Mouse (Mus musculus): ENCODE measurements at regions not wholly inside any gene's neighbourhood (a gene's known extent, or its start where the extent isn't known, plus 50 kb on each side); places are given as distances from the start of the nearest gene placed in this dataset.

DNA sequence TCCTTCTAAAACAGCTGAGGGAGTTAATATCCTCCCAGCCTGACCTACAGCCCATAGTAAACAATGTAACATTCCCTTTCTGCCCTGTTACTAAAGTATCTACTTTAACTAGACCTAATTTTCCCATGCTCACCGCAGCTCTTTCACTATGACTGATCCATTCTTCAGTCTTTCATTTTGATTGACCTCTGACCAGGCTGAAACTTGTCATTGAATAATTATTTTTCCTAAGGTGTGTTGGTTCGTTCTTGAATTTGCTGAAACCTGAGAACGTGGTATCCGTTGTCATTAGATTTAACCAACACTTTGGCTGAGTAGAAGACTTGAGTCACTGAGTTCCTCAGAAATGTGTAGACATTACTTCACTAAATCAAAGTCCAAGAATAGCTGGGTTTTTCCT is 168.7 kb downstream of the Sptssa start:
- Histone ChIP-seq H3K27ac (ENCODE audit: control insufficient read depth, insufficient read depth, low read depth, low read length, poor library complexity) (no peak overlapping the region), H3K4me3 (replicated peaks; ENCODE audit: control insufficient read depth, low read depth, low read length) (no peak overlapping the region), H3K4me1 (ENCODE audit: control insufficient read depth, insufficient read depth, low read length) (no peaks in the 10 kb centered on the region)
- 82% methylated on average over 4 of the region's 4 CpGs for WGBS
- no peak for TF ChIP-seq CTCF (IDR thresholded peaks at IDR 0.05; ENCODE audit: control insufficient read depth, insufficient read depth, low read length)
- TF ChIP-seq POLR2A (IDR thresholded peaks at IDR 0.05; ENCODE audit: borderline replicate concordance, control insufficient read depth, low read depth, low read length): no peak

DNA sequence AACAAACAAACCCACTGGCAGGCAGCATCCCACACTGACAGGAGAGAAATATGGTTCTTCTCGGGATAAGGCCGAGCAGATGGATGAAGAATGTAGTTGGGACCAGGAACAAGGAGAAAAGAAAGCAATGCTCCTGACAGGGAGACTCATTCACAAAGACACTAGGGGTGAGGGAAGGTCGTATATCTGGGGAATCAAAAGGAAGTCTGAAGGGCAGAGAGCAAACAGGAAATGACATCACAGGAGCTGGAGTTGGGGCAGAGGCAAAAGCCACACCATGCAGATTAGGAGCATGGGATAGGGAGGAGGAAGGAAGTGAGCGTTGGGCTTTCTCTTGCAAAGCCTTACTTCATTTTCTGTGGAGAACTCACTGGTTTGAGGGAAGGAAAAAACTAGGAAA is 174.4 kb downstream of the Sptssa start:
- no peak for TF ChIP-seq POLR2A (IDR thresholded peaks at IDR 0.05; ENCODE audit: borderline replicate concordance, control insufficient read depth, low read depth, low read length)
- no peaks in the 10 kb centered on the region for H3K4me1 ChIP-seq (ENCODE audit: control insufficient read depth, insufficient read depth, low read length)
- no peak overlapping the region for H3K27ac ChIP-seq (ENCODE audit: control insufficient read depth, insufficient read depth, low read depth, low read length, poor library complexity)
- 41% methylated on average over 4 of the region's 4 CpGs for WGBS
- no peak overlapping the region for H3K4me3 ChIP-seq (replicated peaks; ENCODE audit: control insufficient read depth, low read depth, low read length)

DNA sequence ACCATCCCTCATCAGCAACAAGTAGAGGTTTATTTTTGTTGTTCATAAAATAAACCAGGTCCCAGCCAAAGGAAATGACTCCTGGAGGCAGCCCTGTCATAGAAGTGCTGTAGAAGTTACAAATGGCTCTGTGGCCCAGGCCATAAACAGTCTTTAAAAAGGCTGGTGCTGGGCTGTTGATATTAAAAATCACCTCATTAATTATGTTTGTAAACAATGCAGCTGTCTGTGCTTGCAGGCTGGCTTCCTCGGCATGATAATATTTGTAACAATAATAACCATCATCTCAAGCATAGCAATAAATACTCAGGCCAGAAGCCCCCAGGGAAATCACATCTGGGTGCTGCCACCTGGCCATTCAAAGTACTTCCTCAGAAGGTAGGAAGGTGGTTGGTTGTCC is 176.5 kb downstream of the Sptssa start:
- no peak overlapping the region for H3K27ac ChIP-seq (ENCODE audit: control insufficient read depth, insufficient read depth, low read depth, low read length, poor library complexity)
- no peak overlapping the region for H3K4me3 ChIP-seq (replicated peaks; ENCODE audit: control insufficient read depth, low read depth, low read length)
- TF ChIP-seq POLR2A (IDR thresholded peaks at IDR 0.05; ENCODE audit: borderline replicate concordance, control insufficient read depth, low read depth, low read length): no peak
- no peak for TF ChIP-seq CTCF (IDR thresholded peaks at IDR 0.05; ENCODE audit: control insufficient read depth, insufficient read depth, low read length)
- H3K4me1 ChIP-seq (ENCODE audit: control insufficient read depth, insufficient read depth, low read length): no peaks in the 10 kb centered on the region
- WGBS: 57% methylated on average over 1 of the region's 1 CpGs

DNA sequence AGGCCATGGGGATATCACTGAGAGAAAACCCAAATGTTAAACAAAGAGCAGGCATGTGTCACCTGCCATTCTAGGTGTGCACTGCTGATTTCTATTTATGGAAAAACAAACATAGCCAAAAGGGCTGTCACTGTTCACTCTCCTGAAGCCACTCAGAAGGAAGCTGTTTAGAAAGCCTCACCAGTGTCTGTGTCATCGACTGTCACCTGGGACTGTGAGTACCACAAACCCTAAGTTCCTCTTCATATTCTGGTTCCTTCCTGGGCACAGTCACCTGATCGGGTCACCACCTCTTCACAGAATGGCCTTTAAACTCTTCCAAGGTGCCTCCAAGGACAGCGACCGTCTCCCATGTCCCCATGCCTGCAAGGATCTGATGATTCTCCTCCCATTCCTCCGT is 183.5 kb downstream of the Sptssa start:
- no peaks in the 10 kb centered on the region; the same call in 1 of the 2 replicates for H3K4me1 ChIP-seq (ENCODE audit: control insufficient read depth, insufficient read depth, low read length)
- no peak for TF ChIP-seq POLR2A (IDR thresholded peaks at IDR 0.05; ENCODE audit: borderline replicate concordance, control insufficient read depth, low read depth, low read length)
- TF ChIP-seq CTCF (IDR thresholded peaks at IDR 0.05; ENCODE audit: control insufficient read depth, insufficient read depth, low read length): no peak
- 55% methylated on average over 5 of the region's 5 CpGs for WGBS
- no peak overlapping the region for H3K4me3 ChIP-seq (replicated peaks; ENCODE audit: control insufficient read depth, low read depth, low read length)
- H3K27ac ChIP-seq (ENCODE audit: control insufficient read depth, insufficient read depth, low read depth, low read length, poor library complexity): peak overlapping the region; percentile 29; the same call in 1 of the 2 replicates

DNA sequence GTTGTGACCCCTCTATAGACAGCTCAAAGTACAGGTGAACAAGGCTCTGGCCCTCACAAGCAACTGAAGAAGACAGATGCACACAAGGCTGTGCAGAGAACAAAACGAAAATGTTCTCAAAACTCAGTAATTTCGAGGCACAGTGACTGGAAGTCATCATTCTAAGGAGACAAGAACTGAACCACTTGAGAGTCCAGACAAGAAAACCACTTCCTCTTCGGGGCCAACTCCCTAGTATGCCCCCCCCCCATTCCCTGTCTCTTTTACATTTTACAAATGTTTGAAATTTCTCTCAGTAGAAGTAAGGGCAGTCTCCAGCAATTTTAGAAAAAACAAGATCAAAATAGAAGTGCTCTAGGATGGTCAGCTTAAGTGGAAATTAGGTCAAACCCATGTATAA is 184.0 kb downstream of the Sptssa start:
- WGBS: 2% methylated on average over 3 of the region's 3 CpGs
- H3K4me3 ChIP-seq (replicated peaks; ENCODE audit: control insufficient read depth, low read depth, low read length): no peak overlapping the region
- H3K4me1 ChIP-seq (ENCODE audit: control insufficient read depth, insufficient read depth, low read length): no peaks in the 10 kb centered on the region; the same call in 1 of the 2 replicates
- peak overlapping the region; percentile 29; the same call in 1 of the 2 replicates for H3K27ac ChIP-seq (ENCODE audit: control insufficient read depth, insufficient read depth, low read depth, low read length, poor library complexity)
- TF ChIP-seq CTCF (IDR thresholded peaks at IDR 0.05; ENCODE audit: control insufficient read depth, insufficient read depth, low read length) (no peak), POLR2A (IDR thresholded peaks at IDR 0.05; ENCODE audit: borderline replicate concordance, control insufficient read depth, low read depth, low read length) (no peak)

DNA sequence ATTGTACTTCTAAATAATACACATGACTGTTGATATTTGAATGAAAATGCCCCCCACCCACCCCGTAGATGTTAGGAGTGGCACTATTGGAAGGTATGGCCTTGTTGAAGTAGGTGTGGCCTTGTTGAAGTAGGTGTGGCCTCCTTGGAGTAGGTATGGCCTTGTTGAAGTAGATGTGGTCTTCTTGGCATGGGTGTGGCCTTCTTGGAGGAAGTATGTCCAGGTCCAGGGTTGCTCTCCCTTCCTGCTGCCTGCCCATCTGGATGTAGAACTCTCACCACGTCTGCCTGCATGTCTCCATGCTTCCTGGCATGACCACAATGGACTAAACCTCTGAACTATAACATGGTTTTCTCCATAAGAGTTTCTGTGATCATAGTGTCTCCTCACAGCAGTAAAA is 188.7 kb downstream of the Sptssa start:
- TF ChIP-seq POLR2A (IDR thresholded peaks at IDR 0.05; ENCODE audit: borderline replicate concordance, control insufficient read depth, low read depth, low read length): no peak
- no peak for TF ChIP-seq CTCF (IDR thresholded peaks at IDR 0.05; ENCODE audit: control insufficient read depth, insufficient read depth, low read length)

DNA sequence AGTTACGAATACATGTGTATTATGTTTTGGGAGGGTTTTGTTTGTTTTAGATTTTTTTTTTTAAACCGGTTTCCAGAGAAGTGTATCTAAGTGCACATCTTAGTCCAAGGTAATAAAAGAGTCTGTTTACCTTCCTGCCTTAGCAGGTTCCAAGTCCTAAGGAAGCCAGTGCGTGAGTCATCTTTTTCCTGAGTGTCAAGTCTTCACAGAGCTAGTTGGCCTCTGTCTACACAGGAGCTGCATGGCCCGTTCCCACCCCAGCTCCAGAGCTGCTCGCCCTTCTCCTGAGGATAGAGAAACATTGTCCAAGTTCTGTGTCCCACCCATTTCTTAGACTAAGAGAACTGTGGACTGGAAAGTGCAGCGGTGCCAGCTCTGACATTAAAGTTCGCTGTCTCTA is 192.6 kb downstream of the Sptssa start:
- H3K27ac ChIP-seq (ENCODE audit: control insufficient read depth, insufficient read depth, low read depth, low read length, poor library complexity): no peak overlapping the region
- 81% methylated on average over 7 of the region's 7 CpGs for WGBS
- TF ChIP-seq CTCF (IDR thresholded peaks at IDR 0.05; ENCODE audit: control insufficient read depth, insufficient read depth, low read length): no peak
- no peak for TF ChIP-seq POLR2A (IDR thresholded peaks at IDR 0.05; ENCODE audit: borderline replicate concordance, control insufficient read depth, low read depth, low read length)
- no peak overlapping the region for H3K4me3 ChIP-seq (replicated peaks; ENCODE audit: control insufficient read depth, low read depth, low read length)
- no peaks in the 10 kb centered on the region; the same call in 1 of the 2 replicates for H3K4me1 ChIP-seq (ENCODE audit: control insufficient read depth, insufficient read depth, low read length)

More for the DNA sequence above, 188.7 kb downstream of the Sptssa start:
- no peaks in the 10 kb centered on the region; the same call in 1 of the 2 replicates for H3K4me1 ChIP-seq (ENCODE audit: control insufficient read depth, insufficient read depth, low read length)
- H3K4me3 ChIP-seq (replicated peaks; ENCODE audit: control insufficient read depth, low read depth, low read length): no peak overlapping the region
- WGBS: 46% methylated on average over 2 of the region's 2 CpGs
- H3K27ac ChIP-seq (ENCODE audit: control insufficient read depth, insufficient read depth, low read depth, low read length, poor library complexity): no peak overlapping the region

DNA sequence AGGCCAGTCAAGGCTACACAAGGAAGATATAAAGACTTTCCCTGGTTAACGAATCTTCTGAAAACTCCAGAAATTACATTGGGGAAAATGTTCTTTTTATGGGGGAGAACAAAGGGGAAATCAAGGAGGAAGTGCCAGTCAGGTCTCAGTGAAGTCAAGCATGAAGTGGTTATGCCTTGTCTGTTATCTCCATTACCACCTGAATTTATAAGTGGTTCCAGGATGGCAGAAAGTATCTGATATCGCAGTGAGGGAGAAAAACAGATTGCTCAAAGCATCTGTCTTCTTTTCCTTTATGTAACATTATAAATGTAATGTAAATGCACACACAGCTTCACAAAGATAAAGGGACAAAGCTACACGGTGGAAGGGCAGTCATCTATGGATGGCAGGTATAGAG is 195.0 kb downstream of the Sptssa start:
- Histone ChIP-seq H3K4me3 (replicated peaks; ENCODE audit: control insufficient read depth, low read depth, low read length) (no peak overlapping the region), H3K27ac (ENCODE audit: control insufficient read depth, insufficient read depth, low read depth, low read length, poor library complexity) (no peak overlapping the region), H3K4me1 (ENCODE audit: control insufficient read depth, insufficient read depth, low read length) (no peaks in the 10 kb centered on the region; the same call in 1 of the 2 replicates)
- no peak for TF ChIP-seq POLR2A (IDR thresholded peaks at IDR 0.05; ENCODE audit: borderline replicate concordance, control insufficient read depth, low read depth, low read length)
- 13% methylated on average over 3 of the region's 3 CpGs for WGBS

DNA sequence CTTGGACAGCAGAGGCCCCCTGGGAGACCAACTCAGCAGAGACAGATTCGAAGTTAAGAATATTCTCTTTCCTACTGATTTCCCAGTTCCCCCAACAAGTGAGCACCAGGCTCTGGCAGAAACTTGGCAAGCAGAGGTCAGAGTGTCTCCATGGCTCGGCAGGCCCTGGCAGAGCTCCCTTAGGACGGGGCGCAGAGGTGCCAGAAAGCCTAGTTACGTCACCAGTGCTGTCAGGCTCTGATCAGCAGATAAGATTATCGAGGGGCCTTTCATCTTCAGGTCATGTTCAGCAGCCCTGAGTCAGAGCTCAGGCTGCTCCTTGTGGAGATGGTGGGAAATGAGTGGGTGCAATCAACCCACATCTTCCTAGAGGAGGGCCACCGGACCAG is 196.2 kb downstream of the Sptssa start:
- 45% methylated on average over 7 of the region's 7 CpGs for WGBS
- no peak overlapping the region for H3K27ac ChIP-seq (ENCODE audit: control insufficient read depth, insufficient read depth, low read depth, low read length, poor library complexity)

More for the DNA sequence above, 196.2 kb downstream of the Sptssa start:
- H3K4me3 ChIP-seq (replicated peaks; ENCODE audit: control insufficient read depth, low read depth, low read length): no peak overlapping the region
- no peak for TF ChIP-seq CTCF (IDR thresholded peaks at IDR 0.05; ENCODE audit: control insufficient read depth, insufficient read depth, low read length)
- no peak for TF ChIP-seq POLR2A (IDR thresholded peaks at IDR 0.05; ENCODE audit: borderline replicate concordance, control insufficient read depth, low read depth, low read length)
- H3K4me1 ChIP-seq (ENCODE audit: control insufficient read depth, insufficient read depth, low read length): no peaks in the 10 kb centered on the region; the same call in 1 of the 2 replicates
